Mouse (Mus musculus) heart, postnatal 10 days (tissue): ENCODE data around the gene Dnajb11. TPM values are rescaled to one million over a fixed set of nuclear protein-coding genes. Genes with fewer than 3 reads are reported as not detected.

Experiments
- DNase-seq, 2 experiments: peaks; one replicate each; pipeline ENCODE4 v3.0.0; 2021
- intact Hi-C: fragments of 180-260 bp; cut with DNase I; formaldehyde crosslinking; loops from one replicate; pipeline ENCODE4 v1.15.1; 2025
- total RNA-seq, 2 experiments: library from RNA; stranded (reverse); gene quantifications; 2 replicates each; pipeline ENCODE4 v1.2.3; 2021

Gene Dnajb11
- total RNA-seq, 2 experiments from 2014 or later: 59.6 to 65.5 TPM

DNA sequence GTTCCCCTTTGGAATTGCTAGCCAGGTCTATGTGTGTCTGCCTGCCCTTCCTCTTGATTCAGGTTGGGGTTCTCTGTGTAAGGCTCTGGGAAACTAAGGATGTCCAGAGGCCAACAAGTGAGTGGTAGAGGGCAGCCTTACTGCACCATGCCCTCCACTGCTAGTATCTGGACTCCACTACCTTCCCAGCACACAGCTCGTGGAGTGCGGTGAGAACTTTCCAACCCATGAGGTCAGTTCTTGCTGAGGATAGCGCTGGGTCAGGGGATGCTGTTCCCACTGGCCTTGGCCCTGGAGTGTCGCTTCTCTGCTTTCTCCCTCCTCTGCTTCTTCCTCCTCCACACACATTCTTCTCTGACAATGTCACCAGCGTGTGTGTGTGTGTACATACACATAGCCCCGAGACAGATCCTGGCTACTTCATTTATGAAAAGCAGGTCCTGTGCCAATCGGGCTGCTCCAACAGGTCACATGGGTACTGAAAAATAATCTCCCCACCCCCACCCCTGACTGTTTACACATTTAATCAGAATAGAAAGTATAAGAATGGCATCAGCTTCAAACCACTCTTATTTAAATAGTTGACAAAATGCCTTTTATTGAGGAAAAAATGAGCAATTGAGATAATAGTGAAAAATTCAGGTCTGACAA is 22.4 kb downstream of the Dnajb11 start:
- intact Hi-C loops: no loop called here
- no peak for DNase-seq

GRCm38 (mm10) chr16:22880900-22881299 is 23.3 kb downstream of the Dnajb11 start:
- intact Hi-C loops: no loop called here
- no peak for DNase-seq

- DNase-seq: no peak
- intact Hi-C loops: no loop called here
Measured at GRCm38 (mm10) chr16:22881487-22881886, 23.8 kb downstream of the Dnajb11 start.

DNA sequence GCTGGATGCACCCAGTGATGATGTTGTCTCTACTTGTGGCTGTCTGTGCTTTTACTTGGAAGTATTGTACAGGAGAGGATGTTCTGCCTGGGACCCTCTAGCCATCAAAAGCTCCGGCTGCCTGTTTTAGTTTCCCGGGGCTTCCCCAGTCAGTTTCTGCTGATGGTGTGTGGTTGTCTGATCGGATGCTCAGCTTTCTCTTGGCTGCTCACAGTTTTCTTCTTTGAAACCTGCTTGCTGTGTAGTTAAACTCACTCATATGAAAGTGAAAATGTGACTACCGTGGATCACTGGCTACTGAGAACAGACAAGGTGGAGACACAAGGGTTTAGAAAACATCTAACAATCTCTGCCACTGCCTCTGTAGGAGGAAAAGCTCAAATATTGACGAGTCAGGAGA is 25.8 kb downstream of the Dnajb11 start:
- intact Hi-C loops: no loop called here
- no peak for DNase-seq

DNA sequence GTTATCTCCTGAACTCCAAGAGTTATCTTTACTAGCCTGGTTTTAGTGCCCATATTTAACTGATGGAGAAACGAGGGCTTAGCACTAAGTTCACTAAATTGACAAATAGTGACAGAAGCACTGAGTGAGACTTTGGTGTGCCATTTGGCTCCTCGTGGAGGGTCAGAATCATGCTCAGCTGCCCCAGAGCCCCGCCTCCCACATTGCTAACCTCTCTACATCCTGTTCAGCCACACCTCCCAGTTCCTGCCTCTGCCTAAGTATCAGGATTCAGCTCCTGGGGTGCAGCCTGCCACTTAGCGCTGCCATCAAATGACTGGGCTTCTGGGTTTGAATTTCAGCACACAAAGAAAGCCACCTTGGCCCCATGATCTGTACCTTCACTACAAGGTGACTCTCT is 27.7 kb downstream of the Dnajb11 start:
- intact Hi-C loops: no loop called here
- no peak for DNase-seq

GRCm38 (mm10) chr16:22886726-22887125 is 29.1 kb downstream of the Dnajb11 start:
- intact Hi-C loops: no loop called here
- DNase-seq: no peak

DNA sequence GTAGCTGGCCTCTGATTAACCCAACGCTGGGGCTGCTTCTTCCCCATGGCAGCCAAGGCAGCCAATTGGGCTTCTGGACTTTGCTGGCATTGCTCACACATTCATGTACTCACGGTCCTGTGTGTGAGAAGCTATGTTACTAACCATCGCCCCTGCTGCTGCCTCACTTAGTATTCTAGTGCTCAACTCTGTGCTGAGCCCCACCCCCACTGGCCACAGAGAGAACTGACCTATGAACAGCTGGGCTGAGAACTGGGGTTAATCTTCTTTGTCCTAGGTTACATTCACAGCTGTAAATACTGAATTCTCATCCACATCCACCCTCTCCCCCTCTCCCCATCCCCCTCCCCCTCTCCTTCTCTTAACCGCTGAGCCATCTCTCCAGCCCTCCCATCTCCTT is 31.2 kb downstream of the Dnajb11 start:
- no peak for DNase-seq
- intact Hi-C loops: no loop called here

GRCm38 (mm10) chr16:22889716-22890115 is 32.1 kb downstream of the Dnajb11 start:
- intact Hi-C loops: no loop called here
- no peak for DNase-seq

DNA sequence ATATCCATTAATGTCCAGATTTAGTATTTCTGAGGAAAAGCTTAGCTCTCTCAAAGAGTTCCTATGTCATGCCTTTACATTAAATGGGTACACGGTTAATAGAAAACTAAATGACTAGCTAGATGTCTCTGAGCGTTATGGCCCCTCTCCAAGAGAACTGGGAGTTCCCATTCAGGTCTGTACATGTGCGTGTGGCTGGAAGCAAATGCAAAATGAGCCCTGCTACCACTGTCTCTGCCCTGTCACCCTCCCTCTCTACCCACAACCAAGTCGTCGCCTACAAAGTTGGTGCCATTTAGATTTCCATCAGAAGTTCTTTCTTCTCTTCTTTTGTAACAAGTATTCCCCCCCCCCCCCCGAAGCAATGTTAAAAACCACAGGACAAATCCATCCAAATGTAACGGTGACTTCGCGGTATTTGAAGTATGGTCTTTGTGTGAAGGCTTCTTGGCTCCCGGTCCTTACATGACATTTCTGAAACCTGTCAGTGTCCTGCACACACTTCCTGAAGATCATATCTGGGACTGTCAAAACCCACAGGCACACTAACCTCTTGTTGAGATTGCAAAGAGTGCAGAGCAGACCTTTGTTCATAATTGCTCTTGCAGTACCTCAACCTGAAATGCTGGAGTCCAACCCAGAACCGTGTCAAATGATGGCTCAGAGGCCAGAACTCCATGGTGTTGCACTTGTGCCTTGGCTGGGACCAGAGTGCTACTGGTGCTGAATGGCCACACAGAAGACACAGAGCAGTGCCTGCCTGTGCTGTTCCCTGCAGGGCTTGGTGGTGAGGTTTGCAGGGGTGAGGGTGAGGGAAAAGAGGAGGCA is 33.3 kb downstream of the Dnajb11 start, which contains the start of gene Ahsg:
Gene Ahsg (plus strand): TSS at position 595 of the 828 bp plus-strand sequence.
- intact Hi-C loops: no loop called here
- DNase-seq: no peak

DNA sequence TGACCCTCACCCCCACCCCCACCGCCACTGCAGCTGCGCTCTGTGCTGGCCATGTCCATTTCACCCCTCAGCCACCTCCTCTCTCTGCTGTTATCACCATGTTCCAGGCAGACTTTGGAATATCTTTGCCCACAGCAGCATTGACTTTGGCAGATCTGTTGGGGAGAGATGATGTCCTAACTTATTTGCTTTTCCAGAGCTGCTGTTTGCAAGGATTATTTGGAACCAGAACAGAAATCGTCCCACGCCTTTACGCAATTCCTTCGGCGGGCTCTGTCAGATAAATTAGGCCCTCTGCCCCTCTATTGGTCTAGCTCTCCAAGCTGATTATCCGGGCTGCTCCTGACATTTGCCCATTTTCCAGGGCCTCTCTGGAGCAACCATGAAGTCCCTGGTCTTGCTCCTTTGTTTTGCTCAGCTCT is 34.1 kb downstream of the Dnajb11 start:
- DNase-seq: no peak
- intact Hi-C loops: no loop called here

GRCm38 (mm10) chr16:22894095-22894494 is 36.5 kb downstream of the Dnajb11 start:
- no peak for DNase-seq
- intact Hi-C loops: no loop called here

DNA sequence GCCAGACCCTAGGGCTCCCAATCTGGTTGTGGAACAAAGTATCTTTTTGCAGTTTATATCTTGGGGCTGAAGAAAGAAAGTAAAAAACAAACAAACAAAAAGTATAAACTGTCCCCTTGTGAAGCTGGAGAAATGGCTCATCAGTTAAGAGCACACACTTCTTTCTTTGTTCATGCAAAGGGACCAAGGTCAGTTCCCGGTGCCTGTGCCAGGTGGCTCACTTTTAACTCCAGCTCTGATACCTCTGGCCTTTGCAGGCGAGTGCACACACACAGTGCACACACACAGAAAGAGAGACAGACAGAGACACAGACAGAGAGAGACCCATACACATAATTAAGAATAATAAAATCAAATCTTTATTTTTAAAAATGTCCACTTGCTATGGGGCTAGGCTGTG is 39.0 kb downstream of the Dnajb11 start:
- intact Hi-C loops: no loop called here
- DNase-seq: no peak

DNA sequence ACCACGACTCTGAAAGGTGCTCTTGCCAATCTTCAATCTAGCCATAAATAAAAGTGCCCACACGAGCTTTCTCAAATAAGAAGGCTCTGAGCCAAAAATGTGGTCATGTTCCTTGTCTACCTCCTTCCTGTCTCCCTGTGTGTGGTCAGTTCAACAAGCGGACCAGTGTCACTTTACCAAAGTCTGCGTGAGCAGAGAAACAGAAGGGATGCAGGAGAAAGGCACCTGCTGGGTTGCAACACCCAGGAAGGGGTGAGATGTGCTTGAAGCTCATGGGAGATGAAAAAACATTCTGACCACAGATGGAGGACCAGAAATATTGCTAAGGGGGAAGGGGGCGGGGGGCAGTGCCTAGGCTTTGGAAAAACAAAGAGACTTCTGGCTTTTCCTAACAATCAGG is 41.7 kb downstream of the Dnajb11 start:
- no peak for DNase-seq
- intact Hi-C loops: no loop called here

GRCm38 (mm10) chr16:22899866-22900570 is 42.4 kb downstream of the Dnajb11 start:
- intact Hi-C loops: no loop called here
- DNase-seq: no peak

GRCm38 (mm10) chr16:22901326-22901725 is 43.7 kb downstream of the Dnajb11 start:
- intact Hi-C loops: no loop called here
- no peak for DNase-seq

GRCm38 (mm10) chr16:22909290-22909689 is 51.6 kb downstream of the Dnajb11 start:
- intact Hi-C loops: no loop called here
- no peak for DNase-seq

GRCm38 (mm10) chr16:22911986-22912385 is 54.3 kb downstream of the Dnajb11 start:
- intact Hi-C loops: no loop called here
- DNase-seq: peak; percentile 14 to 22

GRCm38 (mm10) chr16:22912886-22913285 is 55.2 kb downstream of the Dnajb11 start:
- DNase-seq: no peak
- intact Hi-C loops: no loop called here

DNA sequence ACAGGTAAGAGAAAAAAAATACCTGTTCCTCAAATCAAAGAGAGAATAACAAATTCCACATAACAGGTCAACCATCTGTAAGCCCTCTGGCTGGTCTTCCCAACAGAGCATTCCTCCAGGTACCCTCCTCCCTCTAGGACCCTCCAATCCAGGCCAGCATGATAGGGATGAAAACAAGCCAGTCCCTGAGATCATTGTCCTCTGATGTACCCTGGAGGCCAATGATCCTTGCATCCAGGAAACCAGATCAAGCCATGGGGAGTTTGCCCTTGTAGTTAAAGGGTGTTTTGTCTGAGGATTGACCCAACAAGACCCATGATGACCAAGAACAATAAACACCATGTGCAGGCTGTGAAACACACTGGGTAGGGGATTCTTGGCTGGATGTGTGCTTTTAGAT is 56.6 kb downstream of the Dnajb11 start:
- DNase-seq: no peak
- intact Hi-C loops: no loop called here

- intact Hi-C loops: no loop called here
- no peak for DNase-seq
Measured at GRCm38 (mm10) chr16:22918034-22918433, 60.4 kb downstream of the Dnajb11 start, which contains the start of gene Fetub. Gene Fetub, plus strand, starts transcription at chr16:22918334.

- intact Hi-C loops: no loop called here
Measured at GRCm38 (mm10) chr16:22918664-22919312, 61.1 kb downstream of the Dnajb11 start.

More at GRCm38 (mm10) chr16:22918664-22919312, 61.1 kb downstream of the Dnajb11 start:
- no peak for DNase-seq
